Mouse (Mus musculus) G1E (cell line): ENCODE measurements around the gene Dock11.

Source experiments
- CTCF ChIP-seq: IDR thresholded peaks from 2 replicates; pipeline ENCODE4 v1.5.1; 2012; ENCODE audit warnings: low read depth, low read length, inconsistent platforms, mixed read lengths
- GATA1 ChIP-seq: IDR thresholded peaks from 2 replicates; pipeline ENCODE4 v1.6.1; 2012; ENCODE audit warnings: borderline replicate concordance, low read length, inconsistent platforms, mixed read lengths
- POLR2AphosphoS5 ChIP-seq: IDR thresholded peaks from 2 replicates; pipeline ENCODE4 v1.6.1; 2012; ENCODE audit warnings: low read depth, low read length, inconsistent platforms; ENCODE audit not compliant: insufficient replicate concordance
- TAL1 ChIP-seq: conservative IDR thresholded peaks from 2 replicates; pipeline ENCODE4 v1.6.1; 2012; ENCODE audit warnings: low read depth, low read length, inconsistent platforms, mixed read lengths

DNA sequence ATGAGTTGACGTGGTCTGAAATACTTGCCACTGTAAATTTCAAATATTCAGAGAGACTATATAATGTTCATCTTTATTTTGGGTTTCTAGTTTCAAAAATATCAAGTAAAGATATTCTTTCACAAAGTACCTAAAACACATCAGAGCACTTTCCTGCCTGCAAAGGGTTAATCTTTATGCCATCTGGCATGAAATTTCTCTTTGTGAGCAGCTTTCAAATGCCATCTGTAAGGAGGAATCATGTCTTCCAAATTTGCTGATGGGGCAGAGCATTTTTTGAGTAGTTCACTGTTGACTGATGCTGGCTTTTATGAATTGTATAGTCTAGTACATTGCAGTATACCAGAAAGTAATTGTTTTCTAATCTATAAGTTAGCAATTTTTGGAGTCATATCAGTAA lies 80.6 kb downstream of the Dock11 start:
- no peak for TF ChIP-seq GATA1
- no peak for TF ChIP-seq CTCF
- no peak for TF ChIP-seq POLR2AphosphoS5
- TF ChIP-seq TAL1, result no peak
